Mouse (Mus musculus) limb, embryonic 11.5 days (tissue): ENCODE measurements around the gene Myadml2. TPM values are rescaled to one million over a fixed set of nuclear protein-coding genes. Genes with fewer than 3 reads are reported as not detected.

ENCODE experiments used
- ATAC-seq: fragments of 200-750 bp; cut with Nextera tagmentation; 2 replicates; pipeline ENCODE4 v1.8.0; 2017; ENCODE audit warnings: low read depth; ENCODE audit not compliant: insufficient number of reproducible peaks, low FRiP score, low TSS enrichment
- DNase-seq: peaks from one replicate; pipeline ENCODE4 v3.0.0-alpha.2; 2015; ENCODE audit warnings: low spot score
- H3K27ac ChIP-seq: fragments of 300-500 bp; sonication (generic); replicated peaks from 2 replicates; pipeline ENCODE4 v1.5.1; 2014; ENCODE audit warnings: low read depth, mild to moderate bottlenecking, low read length
- H3K27me3 ChIP-seq: fragments of 300-500 bp; sonication (generic); 2 replicates; pipeline ENCODE4 v1.6.1; 2014; ENCODE audit warnings: mild to moderate bottlenecking, low read length, mixed read lengths; ENCODE audit not compliant: control insufficient read depth, insufficient read depth
- H3K36me3 ChIP-seq: fragments of 300-500 bp; sonication (generic); 2 replicates; pipeline ENCODE4 v1.6.1; 2014; ENCODE audit warnings: mild to moderate bottlenecking, low read length, moderate library complexity, mixed read lengths; ENCODE audit not compliant: control insufficient read depth, insufficient read depth
- H3K4me1 ChIP-seq: fragments of 300-500 bp; sonication (generic); 2 replicates; pipeline ENCODE4 v1.6.1; 2014; ENCODE audit warnings: low read length, mixed read lengths; ENCODE audit not compliant: control insufficient read depth, insufficient read depth
- H3K4me2 ChIP-seq: fragments of 300-500 bp; sonication (generic); 2 replicates; pipeline ENCODE4 v1.6.1; 2014; ENCODE audit warnings: low read depth, mild to moderate bottlenecking, moderate library complexity; ENCODE audit not compliant: severe bottlenecking
- H3K4me3 ChIP-seq: fragments of 300-500 bp; sonication (generic); 2 replicates; pipeline ENCODE4 v1.5.1; 2014; ENCODE audit warnings: low read depth, low read length
- H3K9ac ChIP-seq: fragments of 300-500 bp; sonication (generic); 2 replicates; pipeline ENCODE4 v1.6.1; 2014; ENCODE audit warnings: mild to moderate bottlenecking, low read length
- H3K9me3 ChIP-seq: fragments of 300-500 bp; sonication (generic); 2 replicates; pipeline ENCODE4 v1.6.1; 2016; ENCODE audit warnings: low read length; ENCODE audit not compliant: control insufficient read depth
- WGBS: fragments of 180-500 bp; shearing (Covaris S2); extraction: QIAGEN DNeasy Blood & Tissue Kit; methylation state at CpG from one replicate; pipeline ENCODE4 v1.1.7; 2014; 5-methylcytosine and 5-hydroxymethylcytosine counted together
- polyA plus RNA-seq: library from polyadenylated mRNA; unstranded; fragments of >200 nt; fragmentation: Nextera tagmentation; extraction: Ambion mirVana; gene quantifications from 2 replicates; pipeline ENCODE4 v1.2.1, GENCODE M21; 2014

Myadml2 gene
- polyA plus RNA-seq, 1 experiment from 2014 or later = not detected

- H3K9me3 ChIP-seq = no peaks in the 10 kb centered on the region
- H3K36me3 ChIP-seq = peaks cover 12% of the 10 kb centered on the region
- DNase-seq (peak; percentile 88), ATAC-seq (peak; percentile 58; the same call in 1 of the 2 replicates)
- H3K4me2 ChIP-seq = peak overlapping the region; percentile 100
- peak overlapping the region; percentile 68 for H3K9ac ChIP-seq
- WGBS = 0% methylated on average over 53 of the region's 53 CpGs
- peaks cover 10% of the 10 kb centered on the region for H3K4me1 ChIP-seq
- no peaks in the 10 kb centered on the region for H3K27me3 ChIP-seq
- peak overlapping the region; percentile 91 for H3K4me3 ChIP-seq
- H3K27ac ChIP-seq = peak overlapping the region; percentile 74
Measured at GRCm38 (mm10) chr11:120624680-120625111, 23.3 kb downstream of the Myadml2 start.

DNA sequence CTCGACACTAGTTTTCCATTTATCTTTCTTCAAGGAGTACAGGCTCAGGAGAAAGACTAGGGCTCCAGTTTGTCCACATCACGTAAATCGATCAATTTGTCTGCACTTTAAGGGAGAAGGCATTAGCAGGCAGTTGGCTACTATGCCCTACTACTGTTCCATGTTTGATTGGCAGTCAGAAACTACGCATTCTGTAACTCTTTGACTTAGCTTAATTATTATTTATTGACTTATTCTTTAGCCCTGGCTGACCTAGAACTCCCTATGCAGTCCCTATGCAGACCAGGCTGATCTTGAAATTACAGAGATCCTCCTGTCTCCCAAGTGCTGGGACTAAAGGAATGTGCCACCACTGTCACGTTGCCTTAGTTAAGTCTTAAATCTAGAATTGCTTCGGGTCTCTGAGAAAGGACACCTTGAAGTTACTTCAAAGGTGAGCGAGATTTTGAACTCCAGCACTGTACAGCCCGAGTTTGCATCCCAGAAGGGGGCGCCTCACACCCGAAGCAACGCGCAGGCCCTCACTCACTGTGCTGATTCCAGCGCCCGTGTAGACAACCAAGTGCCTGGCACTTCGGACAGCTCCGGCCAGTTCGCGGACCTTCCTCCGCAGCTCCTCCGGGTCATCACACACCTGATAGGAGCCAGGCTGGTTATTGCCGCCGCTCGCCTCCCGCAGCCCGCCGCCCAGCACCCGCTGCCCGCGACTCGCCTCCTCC lies 23.8 kb downstream of the Myadml2 start:
- no peak for ATAC-seq

GRCm38 (mm10) chr11:120622805-120623204 lies 25.2 kb downstream of the Myadml2 start:
- Histone ChIP-seq H3K36me3 (peaks cover 12% of the 10 kb centered on the region), H3K4me1 (peaks cover 11% of the 10 kb centered on the region), H3K27me3 (no peaks in the 10 kb centered on the region), H3K4me2 (no peak overlapping the region), H3K27ac (no peak overlapping the region), H3K9me3 (no peaks in the 10 kb centered on the region), H3K4me3 (no peak overlapping the region), H3K9ac (no peak overlapping the region)
- WGBS = 90% methylated on average over 6 of the region's 6 CpGs
- DNase-seq = no peak
- no peak for ATAC-seq

More for the DNA sequence above, 23.8 kb downstream of the Myadml2 start:
- Histone ChIP-seq H3K36me3 (peaks cover 11% of the 10 kb centered on the region), H3K4me2 (peak overlapping the region; percentile 100), H3K9ac (peak overlapping the region; percentile 68), H3K4me3 (peak overlapping the region; percentile 91), H3K27ac (peak overlapping the region; percentile 74), H3K4me1 (peaks cover 8% of the 10 kb centered on the region), H3K9me3 (no peaks in the 10 kb centered on the region), H3K27me3 (no peaks in the 10 kb centered on the region)
- peak; percentile 72 for DNase-seq
- 13% methylated on average over 30 of the region's 30 CpGs for WGBS

- ATAC-seq (no peak), DNase-seq (no peak)
- peaks cover 14% of the 10 kb centered on the region for H3K36me3 ChIP-seq
- WGBS = 92% methylated on average over 14 of the region's 14 CpGs
- H3K9ac ChIP-seq = no peak overlapping the region
- H3K27ac ChIP-seq = no peak overlapping the region
- no peak overlapping the region for H3K4me3 ChIP-seq
- H3K9me3 ChIP-seq = no peaks in the 10 kb centered on the region
- H3K4me1 ChIP-seq = peaks cover 13% of the 10 kb centered on the region
- no peak overlapping the region for H3K4me2 ChIP-seq
- H3K27me3 ChIP-seq = no peaks in the 10 kb centered on the region
Measured at GRCm38 (mm10) chr11:120620195-120620594, 27.8 kb downstream of the Myadml2 start.

DNA sequence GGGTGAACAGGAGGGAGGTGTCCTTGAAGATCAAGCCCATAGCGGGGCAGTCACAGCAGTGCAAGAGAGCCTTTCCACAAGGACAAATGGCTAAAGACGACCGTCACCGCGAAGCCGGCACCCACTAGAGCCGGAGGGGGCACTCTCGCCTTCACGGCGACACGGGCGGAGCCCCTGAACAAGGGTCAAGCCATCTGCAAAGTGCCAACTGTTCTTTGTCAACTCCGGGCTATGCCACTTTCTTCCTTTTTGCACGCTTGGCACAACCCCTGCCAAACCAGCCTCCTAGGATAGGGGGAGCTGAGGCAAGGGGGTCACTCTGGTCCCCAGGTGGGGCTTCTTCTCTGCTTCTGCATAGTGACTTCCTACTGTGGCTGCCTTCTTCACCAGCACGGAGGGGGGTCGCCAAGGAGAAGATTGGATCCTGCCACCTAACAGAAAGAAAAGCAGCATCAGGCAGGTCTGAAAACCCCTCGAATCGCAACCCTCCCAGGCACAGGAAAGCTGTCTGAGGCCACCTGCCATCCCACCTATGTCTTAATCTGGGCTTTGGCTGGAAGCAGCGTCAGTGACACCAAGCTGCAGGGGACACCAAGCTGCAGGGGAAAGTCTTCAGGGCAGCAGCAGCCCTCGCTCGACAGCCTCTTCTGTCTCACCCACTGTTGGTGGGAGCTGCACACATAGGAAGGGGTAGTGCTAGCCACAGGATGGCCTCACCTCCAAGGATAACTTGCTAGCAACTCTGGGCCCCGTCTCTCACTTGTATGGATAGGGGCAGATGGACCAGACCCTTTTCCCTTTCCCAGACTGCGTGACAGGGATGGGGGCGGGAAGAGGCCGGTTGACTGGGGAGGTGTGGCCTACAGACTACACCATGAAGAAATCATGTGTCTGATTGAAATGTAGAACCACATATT lies 29.1 kb downstream of the Myadml2 start:
- H3K9me3 ChIP-seq = no peaks in the 10 kb centered on the region
- peaks cover 11% of the 10 kb centered on the region for H3K4me1 ChIP-seq
- no peak for DNase-seq
- no peak overlapping the region for H3K27ac ChIP-seq
- WGBS = 95% methylated on average over 25 of the region's 25 CpGs
- H3K9ac ChIP-seq = no peak overlapping the region
- H3K36me3 ChIP-seq = peaks cover 18% of the 10 kb centered on the region
- peak overlapping the region; percentile 72; the same call in 1 of the 2 replicates for H3K4me3 ChIP-seq
- no peak; the same call in 1 of the 2 replicates for ATAC-seq
- no peaks in the 10 kb centered on the region for H3K27me3 ChIP-seq
- no peak overlapping the region for H3K4me2 ChIP-seq

DNA sequence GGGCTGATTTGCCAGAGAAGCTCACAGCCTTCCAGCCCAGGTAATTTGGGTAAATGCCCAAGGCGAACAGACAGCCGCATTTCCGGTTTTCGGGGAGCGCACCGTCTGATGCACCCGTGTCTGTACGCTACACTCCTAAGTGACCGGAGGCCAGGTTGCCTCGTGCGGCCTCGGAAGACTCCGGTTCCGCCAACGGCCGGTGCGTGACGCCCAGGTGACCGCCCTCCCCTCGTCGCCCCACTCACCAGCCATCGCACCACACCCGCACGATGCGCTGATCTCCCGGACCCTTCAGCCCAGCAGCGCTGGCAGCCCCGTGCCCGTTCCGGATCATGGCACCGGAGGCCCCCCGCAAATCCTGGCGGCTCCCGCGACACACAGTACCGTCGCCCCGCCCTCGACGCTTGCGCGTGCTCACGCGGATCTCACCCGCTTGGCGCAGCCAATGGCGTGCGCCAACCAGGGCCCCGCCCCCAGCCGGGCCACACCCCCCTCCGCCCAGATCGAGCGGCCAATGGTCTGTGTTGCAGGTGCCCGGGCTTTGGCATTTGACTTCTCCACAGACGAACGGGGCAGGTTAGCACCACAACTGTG lies 30.3 kb downstream of the Myadml2 start, which contains the start of gene Pcyt2:
Gene Pcyt2 (minus strand): TSS at position 418 of the 594 bp plus-strand sequence.
- Histone ChIP-seq H3K9ac (peak within 1 kb of the TSS; percentile 76), H3K27ac (no peak within 1 kb of the TSS), H3K4me1 (peaks cover 11% of the 10 kb centered on the region), H3K4me3 (peak within 1 kb of the TSS; percentile 72), H3K4me2 (peak within 1 kb of the TSS; percentile 84), H3K9me3 (no peaks in the 10 kb centered on the region), H3K36me3 (peaks cover 20% of the 10 kb centered on the region), H3K27me3 (no peaks in the 10 kb centered on the region)
- ATAC-seq (peak; percentile 90), DNase-seq (peak; percentile 92)
- under 1% methylated on average over 55 of the region's 56 CpGs for WGBS

DNA sequence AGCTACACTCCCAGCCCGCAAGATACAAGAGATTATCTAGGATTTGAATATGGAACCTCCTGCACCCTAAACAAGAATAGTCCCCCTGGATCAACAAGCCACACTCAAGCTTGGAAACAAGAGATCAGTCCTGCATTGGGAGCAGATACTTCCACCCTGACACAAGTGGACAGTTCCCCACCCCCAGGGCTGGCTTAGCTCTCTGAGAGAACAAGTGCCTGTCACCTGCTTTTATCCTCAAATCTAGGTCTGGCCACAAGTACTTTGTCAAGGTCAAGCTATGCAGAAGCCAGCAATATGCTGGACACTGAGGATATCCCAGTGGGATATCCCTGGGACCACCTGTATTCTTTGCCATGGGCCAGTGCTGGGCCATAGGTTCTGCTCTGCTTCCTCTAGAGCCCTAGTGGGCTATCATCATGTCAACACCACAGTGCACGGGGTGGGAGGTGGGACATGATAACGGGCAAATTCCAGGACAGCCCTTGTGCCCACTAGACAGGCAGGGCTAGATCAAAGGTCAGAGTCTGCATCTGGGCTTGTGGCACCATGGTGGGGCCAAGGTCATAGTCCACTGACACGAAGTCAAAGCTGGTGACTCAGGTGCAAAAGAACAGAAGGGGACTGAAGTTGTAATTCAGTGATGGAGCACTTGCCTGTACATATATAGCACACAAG lies 31.2 kb downstream of the Myadml2 start:
- ATAC-seq (no peak), DNase-seq (no peak)
- no peaks in the 10 kb centered on the region for H3K27me3 ChIP-seq
- H3K27ac ChIP-seq = no peak overlapping the region
- H3K9me3 ChIP-seq = no peaks in the 10 kb centered on the region
- peak overlapping the region; percentile 84 for H3K4me2 ChIP-seq
- H3K4me3 ChIP-seq = peak overlapping the region; percentile 72
- peaks cover 11% of the 10 kb centered on the region for H3K4me1 ChIP-seq
- 52% methylated on average over 4 of the region's 4 CpGs for WGBS
- H3K36me3 ChIP-seq = peaks cover 19% of the 10 kb centered on the region
- H3K9ac ChIP-seq = peak overlapping the region; percentile 76
